Mouse (Mus musculus) lung, adult 18-20 months (tissue): ENCODE results near the gene Olfr338.
"Not testable (repeated sequence)": the region's sequence is repeated elsewhere in the genome, so short reads cannot be mapped to it uniquely, and the experiment has no call there.

Experiments
- DNase-seq, 2 experiments: peaks; one replicate each; pipeline ENCODE4 v3.0.0; 2022; ENCODE audit warnings: mixed read lengths in 2 of 2

Olfr338 gene

DNA sequence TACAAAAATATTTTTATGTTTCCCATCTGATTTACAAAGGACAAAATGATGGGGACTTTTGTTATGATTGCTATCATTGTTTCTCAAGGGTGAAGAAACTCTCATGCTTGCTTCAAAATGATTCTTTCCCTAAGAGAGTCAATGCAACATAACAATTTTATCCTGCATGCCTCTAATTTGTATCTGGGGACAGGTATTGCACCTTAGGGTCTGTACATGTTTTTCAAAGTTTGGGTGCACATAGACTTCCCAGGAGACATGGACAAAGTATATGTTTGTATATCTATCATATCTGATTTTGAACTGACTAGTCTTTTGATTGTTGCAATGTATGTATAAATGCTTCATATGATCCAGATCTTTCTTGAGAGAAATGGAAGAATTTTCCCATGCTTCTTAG, at the start of gene Olfr338:
Olfr338 (plus strand) TSS at position 301 of the 400 bp plus-strand sequence.
- no peak for DNase-seq

DNA sequence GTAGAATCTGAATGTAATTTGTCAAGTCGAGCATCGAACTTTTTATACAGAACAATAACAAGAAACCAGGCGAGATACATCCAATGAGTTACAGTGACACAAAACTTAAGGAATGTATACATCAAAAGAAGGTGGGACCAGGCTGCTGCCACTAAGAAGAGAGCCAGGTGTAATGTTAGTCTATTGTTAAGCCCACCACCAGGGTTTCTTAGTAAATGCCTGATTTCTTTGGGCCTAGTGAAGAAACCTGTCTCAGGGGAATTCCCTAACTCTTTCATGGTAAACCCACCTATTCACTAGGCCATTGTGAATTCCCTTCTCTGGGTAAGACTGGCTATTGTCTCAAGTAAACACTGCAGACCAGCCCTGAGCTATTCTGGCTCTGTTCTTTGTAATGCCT, 41.9 kb downstream of the Olfr338 start:
- DNase-seq, result not testable (repeated sequence)

DNA sequence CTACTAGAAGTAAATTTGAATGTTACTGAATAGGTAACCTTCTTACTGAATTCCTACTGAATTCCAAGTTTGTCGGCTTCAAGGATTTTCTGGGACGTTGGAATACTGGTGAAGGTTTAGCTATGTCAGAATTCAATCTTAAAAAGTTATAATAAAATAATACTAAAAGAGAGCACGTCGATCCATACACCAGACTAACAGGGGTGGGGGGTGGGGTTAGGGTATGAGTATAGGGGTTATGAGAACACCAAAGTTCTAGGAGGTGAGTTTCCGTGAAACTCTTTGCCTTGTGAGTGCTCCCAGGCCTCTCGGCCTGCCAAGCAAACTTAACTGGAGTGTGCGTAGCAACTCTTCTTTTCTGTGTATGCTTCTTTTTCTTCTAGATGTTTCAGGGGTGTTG, 42.3 kb downstream of the Olfr338 start:
- not testable (repeated sequence) for DNase-seq

DNA sequence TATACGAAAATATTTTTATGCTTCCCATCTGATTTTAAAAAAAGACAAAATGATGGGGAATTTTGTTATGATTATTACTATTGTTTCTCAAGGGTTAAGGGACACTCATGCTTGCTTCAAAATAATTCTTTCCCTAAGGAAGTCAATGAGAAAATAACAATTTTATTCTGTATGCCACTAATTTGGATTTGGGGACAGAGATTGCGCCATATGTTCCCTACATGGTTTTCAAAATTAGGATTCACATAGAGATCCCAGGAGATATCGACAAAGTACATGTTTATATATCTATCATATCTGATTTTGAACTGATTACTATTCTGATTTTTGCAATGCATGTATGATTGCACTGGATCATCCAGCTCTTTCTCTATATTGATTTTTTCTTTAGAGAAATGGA, 45.3 kb downstream of the Olfr338 start, which contains the start of gene Olfr339:
Olfr339 (plus strand) TSS at position 301 of the 400 bp plus-strand sequence.
- DNase-seq, result no peak
